Mouse (Mus musculus) heart, embryonic 10.5 days (tissue): ENCODE measurements around the gene Accsl. TPM values are rescaled to one million over a fixed set of nuclear protein-coding genes. Genes with fewer than 3 reads are reported as not detected.

ENCODE experiments used
- DNase-seq: peaks from one replicate; pipeline ENCODE4 v3.0.0-alpha.2; 2017; ENCODE audit warnings: low spot score
- H3K27ac ChIP-seq: fragments of 300-500 bp; sonication (generic); 2 replicates; pipeline ENCODE4 v1.5.1; 2016; ENCODE audit warnings: mild to moderate bottlenecking
- H3K27me3 ChIP-seq: fragments of 300-500 bp; sonication (generic); 2 replicates; pipeline ENCODE4 v1.6.1; 2016; ENCODE audit warnings: mild to moderate bottlenecking; ENCODE audit not compliant: poor library complexity, insufficient read depth, severe bottlenecking
- H3K36me3 ChIP-seq: fragments of 300-500 bp; sonication (generic); 2 replicates; pipeline ENCODE4 v1.6.1; 2016; ENCODE audit warnings: mild to moderate bottlenecking, moderate library complexity
- H3K4me1 ChIP-seq: fragments of 300-500 bp; sonication (generic); 2 replicates; pipeline ENCODE4 v1.6.1; 2016; ENCODE audit warnings: mild to moderate bottlenecking
- H3K4me3 ChIP-seq: fragments of 300-500 bp; sonication (generic); 2 replicates; pipeline ENCODE4 v1.5.1; 2016; ENCODE audit warnings: mild to moderate bottlenecking, moderate library complexity
- H3K9me3 ChIP-seq: fragments of 300-500 bp; sonication (generic); 2 replicates; pipeline ENCODE4 v1.6.1; 2016; ENCODE audit warnings: mild to moderate bottlenecking, moderate library complexity
- WGBS: fragments of 180-500 bp; shearing (Covaris S2); methylation state at CpG from one replicate; pipeline ENCODE4 v1.1.7; 2016; 5-methylcytosine and 5-hydroxymethylcytosine counted together
- polyA plus RNA-seq: library from polyadenylated mRNA; unstranded; fragments of >200 nt; fragmentation: Nextera tagmentation; extraction: Ambion mirVana; gene quantifications from 2 replicates; pipeline ENCODE4 v1.2.1, GENCODE M21; 2016

Gene Accsl
- polyA plus RNA-seq, 1 experiment from 2014 or later = not detected

- 89% methylated on average over 6 of the region's 6 CpGs for WGBS
- Histone ChIP-seq H3K27me3 (0 out of 2 replicates have a peak, but pooled peaks cover under 1% of the 10 kb centered on the region), H3K9me3 (no peaks in the 10 kb centered on the region), H3K27ac (no peak overlapping the region), H3K4me1 (peaks cover 36% of the 10 kb centered on the region), H3K36me3 (no peaks in the 10 kb centered on the region), H3K4me3 (no peak overlapping the region)
- no peak for DNase-seq
These were observed 19.4 kb upstream of the Accsl start for GRCm38 (mm10) chr2:93888366-93888765.

DNA sequence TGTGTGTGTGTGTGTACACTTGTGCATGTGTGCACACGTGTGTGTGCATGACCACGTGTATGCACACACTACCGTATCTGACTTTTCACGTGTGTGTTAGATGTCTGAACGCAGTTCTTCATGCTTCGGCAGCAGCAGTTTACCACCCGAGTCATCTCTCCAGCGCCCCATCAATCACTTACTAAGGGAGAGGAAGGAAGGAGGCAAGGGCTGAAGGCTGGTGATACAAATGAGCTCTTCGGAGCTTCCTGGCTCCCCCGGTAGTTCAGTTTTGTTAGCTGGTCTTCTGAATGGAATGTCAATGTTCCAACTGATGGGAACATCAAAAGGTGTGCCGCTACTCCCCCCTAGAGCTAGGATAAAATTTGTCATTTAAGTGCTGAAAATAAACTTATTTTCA, 18.3 kb upstream of the Accsl start:
- H3K4me3 ChIP-seq = no peak overlapping the region
- no peak overlapping the region for H3K27ac ChIP-seq
- WGBS = 63% methylated on average over 11 of the region's 11 CpGs
- no peak for DNase-seq
- H3K9me3 ChIP-seq = no peaks in the 10 kb centered on the region
- no peaks in the 10 kb centered on the region for H3K36me3 ChIP-seq
- peaks cover 36% of the 10 kb centered on the region for H3K4me1 ChIP-seq
- no peaks in the 10 kb centered on the region for H3K27me3 ChIP-seq

- H3K27ac ChIP-seq = peak overlapping the region; percentile 69
- 29% methylated on average over 10 of the region's 10 CpGs for WGBS
- peaks cover 27% of the 10 kb centered on the region for H3K4me1 ChIP-seq
- no peaks in the 10 kb centered on the region for H3K36me3 ChIP-seq
- no peaks in the 10 kb centered on the region for H3K9me3 ChIP-seq
- no peak for DNase-seq
- no peaks in the 10 kb centered on the region for H3K27me3 ChIP-seq
- no peak overlapping the region for H3K4me3 ChIP-seq
These were observed 17.2 kb upstream of the Accsl start for GRCm38 (mm10) chr2:93886013-93886794.

GRCm38 (mm10) chr2:93883066-93883465, 14.1 kb upstream of the Accsl start:
- peaks cover 16% of the 10 kb centered on the region for H3K4me1 ChIP-seq
- no peak overlapping the region for H3K27ac ChIP-seq
- no peaks in the 10 kb centered on the region for H3K36me3 ChIP-seq
- no peaks in the 10 kb centered on the region for H3K9me3 ChIP-seq
- no peak overlapping the region for H3K4me3 ChIP-seq
- 53% methylated on average over 5 of the region's 5 CpGs for WGBS
- H3K27me3 ChIP-seq = no peaks in the 10 kb centered on the region
- DNase-seq = no peak

DNA sequence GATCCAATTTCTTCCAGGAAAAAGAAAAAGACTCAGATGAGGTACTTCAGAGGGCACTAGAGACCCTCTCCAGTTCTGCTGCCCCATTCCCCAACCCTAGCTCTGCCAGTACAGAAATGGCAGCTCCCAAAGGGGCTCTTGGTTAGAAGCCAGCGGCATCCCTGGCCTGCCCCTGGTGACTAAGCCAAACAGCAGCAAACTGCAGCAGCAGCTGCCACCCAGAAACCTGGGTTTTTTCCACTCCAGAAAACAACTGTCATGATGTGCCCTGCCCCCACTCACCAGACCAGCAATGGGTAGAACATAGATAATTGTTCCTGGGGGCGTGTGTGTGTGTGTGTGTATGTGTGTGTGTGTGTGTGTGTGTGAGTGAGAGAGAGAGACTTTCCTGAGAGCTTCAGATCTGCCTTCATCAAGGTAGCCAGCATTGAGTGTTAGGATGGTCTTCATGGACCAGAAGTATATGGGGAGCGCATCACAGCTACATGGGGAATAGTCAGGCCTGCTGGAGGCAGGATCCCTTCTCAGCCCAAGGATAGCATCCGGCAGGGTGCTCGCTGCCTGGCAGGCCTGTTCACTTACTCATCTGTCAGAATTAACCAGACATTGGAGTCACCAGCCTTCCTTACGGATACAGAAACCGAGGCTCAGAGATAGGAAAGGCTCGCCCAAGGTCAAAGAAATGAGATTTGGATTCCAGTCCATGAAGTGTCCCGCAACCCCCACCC, 12.8 kb upstream of the Accsl start:
- H3K27ac ChIP-seq = no peak overlapping the region
- H3K4me3 ChIP-seq = no peak overlapping the region
- WGBS = 74% methylated on average over 9 of the region's 9 CpGs
- peaks cover 17% of the 10 kb centered on the region for H3K4me1 ChIP-seq
- H3K9me3 ChIP-seq = no peaks in the 10 kb centered on the region
- no peak for DNase-seq
- no peaks in the 10 kb centered on the region for H3K27me3 ChIP-seq
- no peaks in the 10 kb centered on the region for H3K36me3 ChIP-seq

DNA sequence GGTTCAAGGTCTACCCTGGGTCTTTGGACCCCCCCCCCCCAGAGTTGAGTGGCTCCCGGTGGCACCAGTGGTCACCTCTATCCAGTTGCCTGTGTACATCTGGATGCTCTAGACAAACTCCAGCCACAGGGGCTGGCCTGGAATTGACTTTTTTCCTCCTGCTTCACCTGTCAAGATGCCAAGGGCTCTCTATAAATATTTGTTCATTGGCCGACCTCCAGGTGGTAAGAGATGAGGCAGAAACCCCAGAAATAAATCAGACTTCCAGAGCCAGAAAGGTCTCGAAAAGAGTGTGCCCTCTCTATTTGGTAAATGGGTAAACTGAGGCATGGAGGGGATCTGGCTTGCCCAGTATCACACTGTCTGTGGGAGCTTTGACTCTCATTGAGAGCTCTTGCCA, 12.0 kb upstream of the Accsl start:
- H3K27me3 ChIP-seq = no peaks in the 10 kb centered on the region
- DNase-seq = no peak
- no peaks in the 10 kb centered on the region for H3K36me3 ChIP-seq
- H3K4me3 ChIP-seq = no peak overlapping the region
- no peaks in the 10 kb centered on the region for H3K9me3 ChIP-seq
- H3K27ac ChIP-seq = no peak overlapping the region
- peaks cover 15% of the 10 kb centered on the region for H3K4me1 ChIP-seq
- 83% methylated on average over 3 of the region's 3 CpGs for WGBS

DNA sequence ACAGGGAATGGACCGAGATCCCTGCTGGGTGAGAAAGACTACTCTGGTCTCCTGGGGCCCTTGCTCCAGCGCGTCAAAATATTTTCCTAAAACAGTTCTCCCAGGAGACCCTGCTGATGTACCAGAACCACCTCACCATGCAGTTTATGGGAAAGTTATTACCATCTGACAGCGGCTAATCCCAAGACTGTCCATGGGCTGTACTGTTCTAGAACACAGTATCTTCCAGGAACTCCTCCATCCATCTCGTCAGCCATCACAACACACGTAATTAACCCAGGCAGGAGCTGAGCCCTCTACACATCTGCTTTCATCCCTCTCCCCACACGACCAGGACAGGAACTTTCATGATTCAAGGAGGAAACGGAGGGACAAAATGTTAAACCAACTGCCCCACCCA, 11.5 kb upstream of the Accsl start:
- WGBS = 75% methylated on average over 8 of the region's 8 CpGs
- Histone ChIP-seq H3K9me3 (no peaks in the 10 kb centered on the region), H3K36me3 (no peaks in the 10 kb centered on the region), H3K4me1 (peaks cover 12% of the 10 kb centered on the region; the same call in 1 of the 2 replicates), H3K27ac (no peak overlapping the region), H3K4me3 (no peak overlapping the region), H3K27me3 (no peaks in the 10 kb centered on the region)
- DNase-seq = no peak

DNA sequence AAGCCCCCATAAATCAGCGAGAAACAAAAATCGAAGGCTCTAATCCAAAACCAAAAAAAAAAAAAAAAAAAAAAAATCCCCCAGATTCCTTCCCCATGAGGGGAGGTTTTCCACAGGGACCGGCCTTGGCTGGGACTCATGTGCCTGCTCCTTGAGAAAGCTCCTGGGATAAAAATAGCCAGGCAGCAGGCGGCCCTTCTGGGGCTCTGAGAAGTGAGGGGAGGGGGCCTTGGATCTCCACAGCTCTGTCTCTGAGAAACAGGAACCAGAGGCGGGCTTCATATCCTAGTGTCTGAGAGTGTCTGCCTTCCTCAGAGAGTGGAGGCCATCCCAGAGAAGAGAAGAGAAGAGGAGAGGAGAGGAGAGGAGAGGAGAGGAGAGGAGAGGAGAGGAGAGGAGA, 8.0 kb upstream of the Accsl start:
- Histone ChIP-seq H3K36me3 (no peaks in the 10 kb centered on the region), H3K4me1 (peaks cover 33% of the 10 kb centered on the region), H3K27ac (peak overlapping the region; percentile 17; the same call in 1 of the 2 replicates), H3K27me3 (no peaks in the 10 kb centered on the region), H3K9me3 (no peaks in the 10 kb centered on the region), H3K4me3 (no peak overlapping the region)
- no peak for DNase-seq
- WGBS = 40% methylated on average over 5 of the region's 5 CpGs

GRCm38 (mm10) chr2:93874606-93875005, 5.6 kb upstream of the Accsl start:
- WGBS = 81% methylated on average over 3 of the region's 3 CpGs
- no peak overlapping the region for H3K4me3 ChIP-seq
- peaks cover 33% of the 10 kb centered on the region for H3K4me1 ChIP-seq
- DNase-seq = no peak
- H3K27ac ChIP-seq = 0 out of 2 replicates have a peak overlapping the region, but pooled peaks have one; percentile 17
- no peaks in the 10 kb centered on the region for H3K9me3 ChIP-seq
- H3K27me3 ChIP-seq = 0 out of 2 replicates have a peak, but pooled peaks cover 1% of the 10 kb centered on the region
- no peaks in the 10 kb centered on the region for H3K36me3 ChIP-seq

- DNase-seq = no peak
- Histone ChIP-seq H3K36me3 (no peaks in the 10 kb centered on the region), H3K27me3 (0 out of 2 replicates have a peak, but pooled peaks cover 5% of the 10 kb centered on the region), H3K9me3 (no peaks in the 10 kb centered on the region), H3K4me3 (no peak overlapping the region), H3K4me1 (peaks cover 33% of the 10 kb centered on the region), H3K27ac (peak overlapping the region; percentile 67; the same call in 1 of the 2 replicates)
- WGBS = 14% methylated on average over 2 of the region's 2 CpGs
These were observed 5.2 kb upstream of the Accsl start for GRCm38 (mm10) chr2:93874227-93874514.

GRCm38 (mm10) chr2:93873449-93874226, 4.7 kb upstream of the Accsl start:
- no peak overlapping the region for H3K4me3 ChIP-seq
- H3K9me3 ChIP-seq = no peaks in the 10 kb centered on the region
- 15% methylated on average over 12 of the region's 12 CpGs for WGBS
- H3K27ac ChIP-seq = peak overlapping the region; percentile 67
- H3K4me1 ChIP-seq = peaks cover 33% of the 10 kb centered on the region
- no peaks in the 10 kb centered on the region for H3K36me3 ChIP-seq
- no peak for DNase-seq
- H3K27me3 ChIP-seq = 0 out of 2 replicates have a peak, but pooled peaks cover 8% of the 10 kb centered on the region

- H3K27ac ChIP-seq = no peak overlapping the region
- DNase-seq = no peak
- WGBS = 79% methylated on average over 7 of the region's 7 CpGs
- no peaks in the 10 kb centered on the region for H3K9me3 ChIP-seq
- peaks cover 30% of the 10 kb centered on the region for H3K4me1 ChIP-seq
- 0 out of 2 replicates have a peak, but pooled peaks cover 8% of the 10 kb centered on the region for H3K27me3 ChIP-seq
- no peaks in the 10 kb centered on the region for H3K36me3 ChIP-seq
- H3K4me3 ChIP-seq = no peak overlapping the region
These were observed 3.3 kb upstream of the Accsl start for GRCm38 (mm10) chr2:93872257-93872656.
